Mouse (Mus musculus) bone marrow macrophage, adult 2 months (primary cell): ENCODE data around the gene Lsamp.

ENCODE experiments used
- CTCF ChIP-seq: IDR thresholded peaks from 2 replicates; pipeline ENCODE4 v1.5.1; 2012; ENCODE audit warnings: low read depth, mild to moderate bottlenecking, low read length, moderate library complexity
- POLR2A ChIP-seq: IDR thresholded peaks from 2 replicates; pipeline ENCODE4 v1.6.1; 2012; ENCODE audit warnings: mild to moderate bottlenecking, low read depth, low read length, borderline replicate concordance

DNA sequence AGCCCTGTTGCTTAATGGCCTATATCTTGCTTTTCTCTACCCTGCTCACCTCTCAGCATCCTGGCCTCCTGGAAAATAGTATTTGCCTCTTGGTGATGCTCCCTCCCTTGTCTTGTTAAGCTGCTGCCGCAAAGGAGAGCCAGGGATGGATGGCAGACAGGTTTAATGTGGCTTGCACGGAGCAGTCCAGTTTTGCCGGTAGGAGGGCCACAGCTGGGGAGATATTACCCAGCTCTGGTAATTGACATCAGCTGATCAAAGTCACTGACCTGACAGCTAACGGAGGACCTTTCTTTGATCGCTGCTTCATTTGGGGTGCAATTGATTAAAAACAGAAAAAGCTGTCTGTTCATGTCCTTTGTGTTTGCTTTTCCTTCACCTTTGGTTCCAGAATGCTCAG is 2030.8 kb downstream of the Lsamp start:
- no peak for TF ChIP-seq POLR2A
- TF ChIP-seq CTCF: no peak
